Mouse (Mus musculus): ENCODE data around the gene Grn. TPM values are rescaled to one million over a fixed set of nuclear protein-coding genes. Genes with fewer than 3 reads are reported as not detected.
A peak's percentile ranks its signal among the peaks of the same experiment; 100 is the strongest.
"Not testable (repeated sequence)": the region's sequence is repeated elsewhere in the genome, so short reads cannot be mapped to it uniquely, and the experiment has no call there.

The Grn gene
- 10 to 100 TPM; 60.6 to 66.4 TPM for total RNA-seq (2021)
- long read RNA-seq, experiment 1, transcript Grn-201 (13 exons, 2,340 nt) = major isoform, 29 of 43 reads
- long read RNA-seq, experiment 1, partial matches to known transcripts = 8 of 43 reads
- long read RNA-seq, experiment 1, other reads (novel, unspliced or antisense) = 6 of 43 reads
- long read RNA-seq, experiment 2, transcript Grn-201 (13 exons, 2,340 nt) = major isoform, 38 of 61 reads
- long read RNA-seq, experiment 2, partial matches to known transcripts = 16 of 61 reads
- long read RNA-seq, experiment 2, other reads (novel, unspliced or antisense) = 7 of 61 reads

GRCm38 (mm10) chr11:102430121-102431017 is at the start of gene Grn:
TSS of gene Grn (plus strand) at chr11:102430315.
- H3K27ac ChIP-seq = peak within 1 kb of the TSS; percentile 88
- no peak for TF ChIP-seq CTCF (conservative IDR thresholded peaks at IDR 0.05)
- peak within 1 kb of the TSS; percentile 78 for H3K4me3 ChIP-seq
- peak; percentile 89 to 96 for DNase-seq (ENCODE audit: low spot score in 2 of 2)

DNA sequence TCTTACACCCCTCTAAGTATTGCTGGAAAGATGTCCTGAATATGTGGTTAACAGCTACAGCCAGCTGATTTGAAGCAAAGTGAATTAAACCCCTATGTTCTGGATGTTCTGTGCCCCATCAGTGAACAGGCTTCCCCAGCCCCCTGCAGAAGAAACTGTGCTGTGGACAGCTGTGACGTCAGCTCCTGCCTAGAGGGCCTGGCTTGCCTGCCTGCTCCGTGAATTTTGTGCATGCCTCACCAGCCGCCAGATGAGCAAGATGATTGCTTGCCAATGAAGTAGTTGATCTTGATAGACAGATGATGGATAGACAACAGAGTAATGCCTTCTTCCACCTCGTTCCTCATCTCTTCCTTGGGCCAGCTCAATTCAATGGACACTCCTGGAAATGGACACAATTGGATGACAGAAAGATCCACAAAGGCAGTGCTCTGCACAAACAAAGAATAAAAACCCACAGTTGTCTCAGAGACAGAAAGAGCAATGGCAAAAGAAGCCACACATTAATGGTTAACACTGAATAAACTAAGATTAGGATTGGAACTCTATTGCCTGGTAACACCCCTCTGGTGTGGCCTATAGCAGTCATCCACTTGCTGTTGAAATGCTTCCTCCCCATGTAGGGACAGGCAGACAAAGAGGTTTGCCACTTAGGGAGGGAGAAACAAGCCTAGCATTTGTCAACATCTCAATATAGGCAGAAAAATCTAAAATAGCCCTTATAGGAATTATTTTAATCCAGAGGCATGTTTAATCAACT is 48.6 kb upstream of the Grn start:
- H3K4me3 ChIP-seq = no peak overlapping the region
- DNase-seq (ENCODE audit: low spot score in 2 of 2) = no peak
- TF ChIP-seq CTCF (conservative IDR thresholded peaks at IDR 0.05) = no peak
- no peak overlapping the region for H3K27ac ChIP-seq

- Histone ChIP-seq H3K4me3 (no peak overlapping the region), H3K27ac (no peak overlapping the region)
- TF ChIP-seq CTCF (conservative IDR thresholded peaks at IDR 0.05) = no peak
- DNase-seq (ENCODE audit: low spot score in 2 of 2) = no peak
Observed at GRCm38 (mm10) chr11:102382794-102383193, 47.3 kb upstream of the Grn start.

GRCm38 (mm10) chr11:102383365-102384136 is 46.6 kb upstream of the Grn start:
- no peak for DNase-seq (ENCODE audit: low spot score in 2 of 2)
- H3K27ac ChIP-seq = peak overlapping the region; percentile 36; the same call in 1 of the 2 replicates
- TF ChIP-seq CTCF (conservative IDR thresholded peaks at IDR 0.05) = no peak
- no peak overlapping the region for H3K4me3 ChIP-seq

DNA sequence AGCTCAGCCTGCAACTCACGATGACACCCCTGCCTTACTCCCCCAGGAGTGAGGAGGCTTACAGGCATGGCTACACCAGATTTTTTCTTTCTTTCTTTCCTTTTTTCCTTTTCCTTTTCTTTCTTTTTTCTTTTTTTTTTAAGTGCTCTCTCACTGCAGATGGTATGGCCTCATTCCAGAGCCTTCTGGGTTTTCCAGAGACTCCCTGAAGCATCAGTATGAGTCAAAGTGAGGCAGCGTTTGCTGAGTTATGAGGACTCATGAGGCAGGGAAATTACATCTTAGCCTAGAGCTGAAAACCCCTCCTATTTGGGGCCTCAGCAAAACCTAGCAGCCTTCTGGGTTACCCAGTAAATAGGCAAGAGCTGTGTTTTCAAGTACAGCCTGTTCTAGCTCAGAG is 45.7 kb upstream of the Grn start:
- no peak for TF ChIP-seq CTCF (conservative IDR thresholded peaks at IDR 0.05)
- Histone ChIP-seq H3K27ac (no peak overlapping the region), H3K4me3 (no peak overlapping the region)
- no peak for DNase-seq (ENCODE audit: low spot score in 2 of 2)

GRCm38 (mm10) chr11:102385075-102385474 is 45.0 kb upstream of the Grn start:
- TF ChIP-seq CTCF (conservative IDR thresholded peaks at IDR 0.05) = no peak

GRCm38 (mm10) chr11:102386121-102386520 is 44.0 kb upstream of the Grn start:
- Histone ChIP-seq H3K4me3 (no peak overlapping the region), H3K27ac (no peak overlapping the region)
- DNase-seq (ENCODE audit: low spot score in 2 of 2) = no peak
- no peak for TF ChIP-seq CTCF (conservative IDR thresholded peaks at IDR 0.05)

More at GRCm38 (mm10) chr11:102385075-102385474, 45.0 kb upstream of the Grn start:
- no peak overlapping the region for H3K4me3 ChIP-seq
- H3K27ac ChIP-seq = no peak overlapping the region
- DNase-seq (ENCODE audit: low spot score in 2 of 2) = no peak

DNA sequence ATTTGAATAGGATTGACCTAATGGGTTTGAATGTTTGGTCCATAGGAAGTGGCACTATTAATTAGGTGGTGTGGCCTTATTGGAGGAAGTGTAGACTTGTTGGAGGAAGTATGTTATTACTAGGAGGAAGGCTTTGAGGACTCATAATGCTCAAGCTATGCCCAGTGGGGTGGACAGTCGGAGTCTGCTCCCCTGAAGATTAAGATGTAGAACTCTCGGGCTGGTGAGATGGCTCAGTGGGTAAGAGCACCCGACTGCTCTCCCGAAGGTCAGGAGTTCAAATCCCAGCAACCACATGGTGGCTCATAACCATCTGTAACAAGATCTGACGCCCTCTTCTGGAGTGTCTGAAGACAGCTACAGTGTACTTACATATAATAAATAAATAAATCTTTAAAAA is 40.7 kb upstream of the Grn start:
- not testable (repeated sequence) for DNase-seq (ENCODE audit: low spot score in 2 of 2); H3K4me3 ChIP-seq; H3K27ac ChIP-seq

DNA sequence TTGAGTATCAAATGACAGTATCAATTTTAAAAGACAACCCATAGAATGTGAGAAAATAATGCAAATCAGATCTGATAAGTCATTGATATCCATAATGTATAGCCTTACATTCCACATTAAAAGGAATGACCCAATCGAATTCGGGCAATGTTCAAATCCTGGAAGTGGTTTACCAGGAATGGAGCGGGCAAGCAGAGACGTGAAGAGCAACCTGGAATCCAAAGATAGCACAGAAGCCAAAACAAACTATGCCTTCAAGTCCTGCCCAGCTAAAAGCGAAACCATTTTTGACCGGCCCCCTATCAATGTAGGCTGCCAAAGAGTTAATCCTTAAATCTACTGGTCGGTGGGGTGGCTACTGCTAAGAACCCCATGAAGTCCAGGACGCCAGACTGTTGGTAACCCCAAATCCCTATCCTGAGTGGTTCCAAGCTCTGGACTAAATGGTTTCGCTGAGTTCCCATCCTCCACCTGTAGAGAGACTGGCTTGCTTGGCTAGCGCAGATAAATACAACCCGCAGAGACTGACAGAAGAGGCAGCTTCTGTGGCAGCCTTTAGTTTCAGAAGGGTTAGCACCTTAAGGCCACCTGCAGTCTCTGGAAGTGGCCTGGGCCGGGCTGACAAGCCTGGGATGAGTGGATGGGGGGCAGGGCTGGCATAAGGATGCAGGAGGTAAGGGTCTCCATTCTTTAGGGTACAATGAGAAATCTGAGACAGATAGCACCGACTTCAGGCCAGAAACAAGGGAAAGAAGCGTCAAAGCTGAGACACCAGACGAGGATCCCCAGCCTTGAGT is 37.5 kb upstream of the Grn start:
- no peak for DNase-seq (ENCODE audit: low spot score in 2 of 2)
- Histone ChIP-seq H3K27ac (peak overlapping the region; percentile 99), H3K4me3 (peak overlapping the region; percentile 88)
- TF ChIP-seq CTCF (conservative IDR thresholded peaks at IDR 0.05) = no peak

GRCm38 (mm10) chr11:102393238-102393634 is 36.9 kb upstream of the Grn start, which contains the start of gene Rundc3a:
TSS of gene Rundc3a (plus strand) at chr11:102393403.
- Histone ChIP-seq H3K4me3 (peak within 1 kb of the TSS; percentile 88), H3K27ac (peak within 1 kb of the TSS; percentile 99)
- TF ChIP-seq CTCF (conservative IDR thresholded peaks at IDR 0.05) = no peak
- DNase-seq (ENCODE audit: low spot score in 2 of 2) = peak; percentile 96 to 98

DNA sequence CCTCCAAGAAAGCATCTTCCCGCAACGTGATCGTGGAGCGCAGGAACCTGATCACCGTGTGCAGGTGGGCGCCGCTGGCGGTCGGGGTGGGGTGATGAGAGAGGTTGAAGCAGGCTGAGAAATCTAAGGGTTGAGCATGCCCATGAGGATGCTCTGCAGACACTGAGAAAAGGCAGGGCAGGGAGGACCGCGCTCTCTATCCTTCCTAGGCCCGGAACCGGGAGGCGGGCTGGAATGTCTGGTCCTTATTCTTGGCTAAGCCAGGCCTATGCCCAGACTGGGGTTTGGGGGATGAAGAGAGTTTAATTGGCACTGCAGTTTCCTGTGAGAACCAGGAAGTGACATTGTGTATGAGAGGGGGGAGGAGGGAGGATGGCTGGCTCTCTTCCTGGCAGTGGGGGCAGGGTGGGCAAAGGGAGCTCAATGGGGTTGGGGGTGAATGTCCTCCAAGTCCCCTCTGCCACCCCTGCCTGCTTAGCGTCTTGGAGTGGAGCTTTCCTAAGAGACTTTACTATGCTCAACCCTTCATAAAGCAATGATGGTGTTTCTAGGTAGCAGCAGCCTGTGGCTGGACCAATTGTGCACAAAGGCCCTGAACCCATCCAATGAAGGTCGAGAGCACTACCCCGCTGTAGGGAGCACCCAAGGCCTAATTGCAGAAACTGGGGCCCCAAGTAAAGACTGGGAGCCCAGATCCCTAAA is 36.2 kb upstream of the Grn start:
- TF ChIP-seq CTCF (conservative IDR thresholded peaks at IDR 0.05) = no peak
- peak; percentile 63 to 77 for DNase-seq (ENCODE audit: low spot score in 2 of 2)
- Histone ChIP-seq H3K4me3 (peak overlapping the region; percentile 88), H3K27ac (peak overlapping the region; percentile 99)

All from layer of hippocampus, adult 2 months (tissue).